Mouse (Mus musculus): ENCODE measurements around the gene Acyp2. TPM values are rescaled to one million over a fixed set of nuclear protein-coding genes. Genes with fewer than 3 reads are reported as not detected.

The Acyp2 gene
- polyA plus RNA-seq, 1 experiment, result 4.5 TPM

DNA sequence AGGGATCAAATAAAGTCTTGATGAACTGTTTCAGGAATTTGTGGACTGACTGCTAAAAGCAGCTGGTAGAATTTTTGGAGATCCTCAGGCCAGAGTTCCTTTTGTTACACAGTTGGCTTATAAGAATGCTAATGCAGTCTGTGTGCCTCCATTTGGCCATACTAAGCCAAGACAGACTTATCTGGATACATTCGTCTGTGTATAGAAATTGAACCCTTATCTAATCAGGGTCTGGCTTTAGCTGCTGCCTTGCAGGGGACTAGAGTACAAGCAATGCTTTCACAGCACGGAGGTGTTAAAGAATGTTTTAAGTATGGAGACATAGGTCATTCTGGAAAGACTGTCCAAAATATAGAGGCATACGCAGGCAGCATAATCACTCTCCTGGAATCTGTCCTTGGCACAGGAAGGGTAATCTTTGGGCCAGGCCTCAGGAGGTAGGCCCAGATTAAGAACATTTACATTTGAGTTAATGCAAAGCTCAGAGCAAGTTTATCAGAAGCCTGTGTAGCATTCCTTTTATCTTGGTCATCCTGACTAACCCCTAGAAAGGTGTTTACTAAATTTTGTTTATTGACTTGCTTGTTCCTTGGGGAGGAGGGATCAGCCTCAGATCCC is 150.5 kb downstream of the Acyp2 start:
- Histone ChIP-seq H3K27ac (ENCODE audit: insufficient read depth, low read depth, low read length) (no peak overlapping the region), H3K4me1 (ENCODE audit: control insufficient read depth, insufficient read depth, low read length) (no peaks in the 10 kb centered on the region), H3K4me3 (ENCODE audit: insufficient read depth, low read length) (no peak overlapping the region)
- TF ChIP-seq CTCF (IDR thresholded peaks at IDR 0.05; ENCODE audit: low read depth, low read length) (no peak), POLR2A (IDR thresholded peaks at IDR 0.05; ENCODE audit: borderline replicate concordance, low read depth, low read length) (no peak)

DNA sequence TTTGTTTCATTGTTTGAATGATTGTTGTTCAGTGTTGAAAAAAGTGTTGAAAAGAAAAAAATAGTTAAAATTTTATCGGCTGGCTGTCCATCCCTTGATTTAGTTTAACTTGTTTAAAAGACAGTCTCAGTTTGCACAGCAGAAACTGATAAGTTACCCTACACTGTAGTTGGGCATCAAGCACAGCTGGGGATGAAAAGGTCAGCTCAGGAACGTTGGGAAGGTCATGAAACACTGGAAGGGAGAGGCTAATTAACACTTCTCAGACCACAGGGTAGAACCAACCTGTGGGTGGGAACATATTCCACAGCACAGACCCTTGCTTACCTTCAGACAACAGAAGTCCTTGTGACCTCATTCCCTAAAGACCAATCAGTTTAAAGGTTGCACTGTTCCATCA is 152.2 kb downstream of the Acyp2 start:
- TF ChIP-seq POLR2A (IDR thresholded peaks at IDR 0.05; ENCODE audit: borderline replicate concordance, low read depth, low read length) (no peak), CTCF (IDR thresholded peaks at IDR 0.05; ENCODE audit: low read depth, low read length) (no peak)

DNA sequence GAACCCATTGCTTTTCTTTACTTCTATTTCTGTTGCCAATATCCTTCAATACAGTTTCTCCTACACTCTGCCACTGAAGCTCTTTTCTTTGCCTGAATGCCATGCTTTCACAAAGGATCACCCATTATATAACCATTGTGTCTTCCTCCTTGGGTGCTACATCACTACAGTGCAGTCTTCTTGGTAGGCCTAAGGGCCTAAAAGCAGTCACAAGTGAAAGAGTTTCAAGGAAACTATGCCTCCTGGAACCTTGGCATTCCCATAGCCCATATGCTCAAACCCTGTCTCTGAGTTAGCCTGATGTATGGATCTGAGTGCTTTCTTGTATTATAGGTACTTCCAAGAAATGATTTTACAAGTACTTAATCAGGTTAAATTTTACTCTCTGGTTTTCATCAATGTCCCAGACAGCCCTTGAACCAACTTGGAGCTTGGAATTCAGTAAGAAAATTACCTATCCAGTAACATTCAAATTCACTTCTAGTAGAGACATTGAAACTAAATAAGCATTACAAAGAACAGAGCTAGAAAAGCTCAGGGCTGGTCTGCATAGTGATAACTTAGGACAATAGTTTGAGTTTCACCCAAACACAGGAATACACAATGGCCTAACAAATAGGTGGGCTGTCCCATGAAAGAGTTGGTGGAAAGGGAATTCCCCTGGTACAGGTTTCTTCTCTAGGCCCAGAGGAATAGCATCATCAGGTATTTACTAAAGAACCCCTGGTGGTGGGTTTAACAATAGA is 157.7 kb downstream of the Acyp2 start:
- H3K4me1 ChIP-seq (ENCODE audit: control insufficient read depth, insufficient read depth, low read length), result no peaks in the 10 kb centered on the region
- no peak for TF ChIP-seq POLR2A (IDR thresholded peaks at IDR 0.05; ENCODE audit: borderline replicate concordance, low read depth, low read length)
- no peak overlapping the region for H3K4me3 ChIP-seq (ENCODE audit: insufficient read depth, low read length)

More for the DNA sequence above, 152.2 kb downstream of the Acyp2 start:
- Histone ChIP-seq H3K4me3 (ENCODE audit: insufficient read depth, low read length) (no peak overlapping the region), H3K27ac (ENCODE audit: insufficient read depth, low read depth, low read length) (no peak overlapping the region), H3K4me1 (ENCODE audit: control insufficient read depth, insufficient read depth, low read length) (no peaks in the 10 kb centered on the region)

DNA sequence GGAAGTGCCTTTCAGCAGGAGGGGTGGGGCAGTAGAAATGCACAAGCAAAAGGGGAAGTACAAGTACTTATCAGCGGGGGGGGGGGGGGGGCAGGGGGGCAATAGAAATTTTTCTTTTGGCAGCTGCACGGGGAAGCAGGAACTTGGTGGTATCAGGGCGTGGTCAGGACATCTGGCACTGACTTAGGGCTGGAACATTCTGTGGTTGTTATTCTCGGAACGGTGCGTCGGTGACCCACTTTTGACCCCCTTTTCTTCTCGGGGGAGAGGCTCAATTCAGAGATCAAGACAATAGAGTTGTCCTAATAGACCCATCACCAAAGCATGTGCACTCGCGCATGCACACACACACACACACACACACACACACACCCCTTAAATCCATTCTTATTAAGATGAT is 161.2 kb downstream of the Acyp2 start:
- Histone ChIP-seq H3K4me3 (ENCODE audit: insufficient read depth, low read length) (no peak overlapping the region), H3K27ac (ENCODE audit: insufficient read depth, low read depth, low read length) (no peak overlapping the region), H3K4me1 (ENCODE audit: control insufficient read depth, insufficient read depth, low read length) (no peaks in the 10 kb centered on the region)
- TF ChIP-seq POLR2A (IDR thresholded peaks at IDR 0.05; ENCODE audit: borderline replicate concordance, low read depth, low read length) (no peak), CTCF (IDR thresholded peaks at IDR 0.05; ENCODE audit: low read depth, low read length) (no peak)

More for the DNA sequence above, 157.7 kb downstream of the Acyp2 start:
- no peak overlapping the region for H3K27ac ChIP-seq (ENCODE audit: insufficient read depth, low read depth, low read length)

DNA sequence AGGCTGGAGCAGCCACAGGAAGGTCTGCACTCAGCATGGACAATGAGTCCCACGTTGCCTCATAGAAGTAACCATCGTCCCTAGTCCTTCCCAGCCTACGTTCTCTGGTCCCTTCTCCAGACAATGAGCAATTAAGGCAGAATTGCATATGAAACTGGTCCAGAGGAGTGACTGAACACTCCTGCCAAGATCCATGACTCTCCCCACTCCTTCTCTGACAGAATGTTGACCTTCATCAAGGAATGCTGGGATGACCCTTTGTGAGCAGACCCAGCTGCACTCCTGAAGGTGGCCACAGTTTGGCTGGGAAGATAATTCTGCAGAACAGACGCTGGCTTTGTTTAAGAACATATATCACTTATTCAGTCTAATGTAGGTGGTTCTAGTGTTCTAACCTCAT is 166.1 kb downstream of the Acyp2 start:
- H3K27ac ChIP-seq (ENCODE audit: insufficient read depth, low read depth, low read length), result no peak overlapping the region
- TF ChIP-seq POLR2A (IDR thresholded peaks at IDR 0.05; ENCODE audit: borderline replicate concordance, low read depth, low read length) (no peak), CTCF (IDR thresholded peaks at IDR 0.05; ENCODE audit: low read depth, low read length) (no peak)
- H3K4me3 ChIP-seq (ENCODE audit: insufficient read depth, low read length), result no peak overlapping the region
- H3K4me1 ChIP-seq (ENCODE audit: control insufficient read depth, insufficient read depth, low read length), result no peaks in the 10 kb centered on the region

DNA sequence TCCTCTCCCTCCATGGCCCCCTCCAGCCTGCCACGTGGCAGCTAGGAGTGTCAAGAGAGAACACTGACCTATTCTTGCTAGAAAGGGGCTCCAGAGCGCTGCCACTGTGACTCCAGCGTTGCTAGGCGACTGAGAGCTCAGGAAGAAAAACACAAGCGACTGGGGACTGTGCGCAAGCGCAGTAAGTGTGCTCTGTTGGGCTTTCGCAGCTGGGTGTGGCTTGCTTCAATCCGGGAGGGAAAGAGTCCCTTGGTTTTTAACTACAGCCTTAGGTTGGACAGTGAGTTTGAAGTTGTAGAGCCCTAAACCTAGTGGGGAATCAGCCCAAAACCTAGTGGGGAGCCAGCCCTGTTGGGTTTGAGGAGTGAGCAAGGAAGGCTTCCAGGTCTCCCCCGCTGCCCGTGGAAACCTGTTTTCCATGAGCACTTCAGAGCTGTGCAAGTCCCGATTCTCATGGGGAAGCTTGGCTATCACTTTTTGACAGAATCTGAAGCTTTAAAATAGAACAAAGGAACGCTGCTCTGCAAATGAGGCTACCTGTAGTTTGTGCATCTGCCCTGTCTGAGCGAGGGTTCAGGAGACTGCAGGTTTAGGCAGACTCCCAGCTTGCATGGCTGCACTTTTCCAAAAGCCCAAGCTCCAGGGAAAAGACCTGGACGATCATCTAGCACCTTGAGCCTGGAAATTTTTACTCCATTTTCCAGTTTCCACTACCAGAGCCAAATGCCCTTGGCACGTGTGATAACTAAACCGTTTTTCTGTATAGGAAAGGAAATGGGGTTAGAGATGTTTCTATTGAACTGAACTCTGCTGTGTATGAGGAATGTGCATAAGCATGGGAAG is 177.4 kb downstream of the Acyp2 start, which contains the start of gene 4930505A04Rik:
4930505A04Rik (minus strand) TSS at position 77 of the 843 bp plus-strand sequence.
- Histone ChIP-seq H3K4me1 (ENCODE audit: control insufficient read depth, insufficient read depth, low read length) (no peaks in the 10 kb centered on the region), H3K27ac (ENCODE audit: insufficient read depth, low read depth, low read length) (no peak within 1 kb of the TSS), H3K4me3 (ENCODE audit: insufficient read depth, low read length) (peak within 1 kb of the TSS; percentile 26; the same call in 1 of the 2 replicates)
- TF ChIP-seq CTCF (IDR thresholded peaks at IDR 0.05; ENCODE audit: low read depth, low read length) (no peak), POLR2A (IDR thresholded peaks at IDR 0.05; ENCODE audit: borderline replicate concordance, low read depth, low read length) (no peak)

DNA sequence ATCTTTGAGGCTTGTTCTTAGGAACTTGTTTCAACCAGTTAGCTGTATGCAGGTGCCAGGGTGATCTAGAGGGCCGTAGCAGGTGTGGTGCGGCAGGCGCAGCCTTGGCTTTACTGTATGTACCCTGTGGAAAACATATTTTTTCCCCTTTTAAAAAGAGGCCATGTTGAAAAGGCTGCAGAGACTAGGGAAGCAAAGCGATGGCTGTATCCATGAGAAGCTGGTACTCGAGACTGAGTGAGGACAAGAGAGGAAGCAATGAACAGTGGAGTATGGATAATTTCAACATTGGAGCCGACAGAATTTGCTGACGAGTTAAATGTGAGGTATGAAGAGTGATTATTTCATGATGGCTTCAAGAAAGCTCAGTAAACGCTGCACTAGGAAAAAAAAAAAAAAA is 178.2 kb downstream of the Acyp2 start:
- no peaks in the 10 kb centered on the region for H3K4me1 ChIP-seq (ENCODE audit: control insufficient read depth, insufficient read depth, low read length)
- H3K4me3 ChIP-seq (ENCODE audit: insufficient read depth, low read length), result no peak overlapping the region
- TF ChIP-seq CTCF (IDR thresholded peaks at IDR 0.05; ENCODE audit: low read depth, low read length) (no peak), POLR2A (IDR thresholded peaks at IDR 0.05; ENCODE audit: borderline replicate concordance, low read depth, low read length) (no peak)
- H3K27ac ChIP-seq (ENCODE audit: insufficient read depth, low read depth, low read length), result no peak overlapping the region

Other genes with a start within 250 kb of the Acyp2 start
- gene 4930505A04Rik, start 177.8 kb downstream of the Acyp2 start, polyA plus RNA-seq (2012; ENCODE audit: insufficient read depth, insufficient read length, missing spikeins), result not detected in 2 replicates
- 43.9 and 52.0 TPM in 2 replicates for gene Psme4, start 122.1 kb upstream of the Acyp2 start, polyA plus RNA-seq (2012; ENCODE audit: insufficient read depth, insufficient read length, missing spikeins)
- gene Gpr75, start 235.8 kb upstream of the Acyp2 start, polyA plus RNA-seq (2012; ENCODE audit: insufficient read depth, insufficient read length, missing spikeins), result not detected in 2 replicates
- 15.1 and 17.9 TPM in 2 replicates for gene Asb3, start 235.8 kb upstream of the Acyp2 start, polyA plus RNA-seq (2012; ENCODE audit: insufficient read depth, insufficient read length, missing spikeins)

All from bone marrow macrophage, adult 2 months (primary cell).